In genomic region chr15:64448581-64449140, GRCm38 (mm10) we compare ENCODE assay signal across 9 mouse cellular contexts.
DNase-seq lines count a peak whose midpoint lies in the region; ATAC-seq and TF ChIP-seq lines count a peak whose summit lies in the region.
"Had no signal": no experiment of that assay in that cellular context is flagged by ENCODE, and none has a peak within 500 bp of the region (broad histone marks: within the 10 kb centered on the region; RNA-seq: fewer than 3 reads in every experiment).

No protein-coding gene starts in this region.

- DNase-seq in adrenal gland, adult 2 months: peak; percentile 40
- DNase-seq in adrenal gland, adult 18-20 months (ENCODE audit: low spot score in 2 of 2): no peak
- peak; percentile 99 for DNase-seq in liver, adult 2 months (ENCODE audit: extremely low read depth, low read depth, low spot score)
- DNase-seq in liver: no peak
- peak; percentile 87 for DNase-seq in kidney, adult 9 months
- peak; percentile 29 for DNase-seq in lung, postnatal 25 days (ENCODE audit: low spot score)
- DNase-seq in urinary bladder, postnatal 4 days (ENCODE audit: low spot score in 2 of 2): no peak

- no peak for TF ChIP-seq POLR2A in liver, adult 2 months (IDR thresholded peaks at IDR 0.05; ENCODE audit: extremely low read depth, insufficient read depth, low read length)

- H3K4me1 ChIP-seq in liver, adult 2 months (ENCODE audit: control insufficient read depth, insufficient read depth, low read length): peaks cover 11% of the 10 kb centered on the region
- H3K4me1 ChIP-seq: embryonic facial prominence, embryonic 15.5 days had no signal

- 21% methylated on average over 7 of the region's 7 CpGs for WGBS in liver, adult 2 months

- no peak for TF ChIP-seq CTCF in liver, adult 2 months (IDR thresholded peaks at IDR 0.05; ENCODE audit: low read depth, low read length)

- no peaks in the 10 kb centered on the region for H3K27me3 ChIP-seq in liver, adult 2 months (ENCODE audit: control insufficient read depth, insufficient read depth, low read length)
- H3K27me3 ChIP-seq: embryonic facial prominence, embryonic 15.5 days had no signal

- H3K4me3 ChIP-seq in liver, adult 2 months (ENCODE audit: insufficient read depth, low read depth, low read length): no peak overlapping the region
- H3K4me3 ChIP-seq: embryonic facial prominence, embryonic 15.5 days had no signal

- no peak overlapping the region for H3K9ac ChIP-seq in liver, adult 2 months (ENCODE audit: low read depth, low read length)
- H3K9ac ChIP-seq: embryonic facial prominence, embryonic 15.5 days had no signal

- peak overlapping the region; percentile 59 for H3K27ac ChIP-seq in liver, adult 2 months (replicated peaks; ENCODE audit: insufficient read depth, low read depth, low read length)
- H3K27ac ChIP-seq: embryonic facial prominence, embryonic 15.5 days had no signal

- H3K36me3 ChIP-seq in liver, adult 2 months (ENCODE audit: control insufficient read depth, insufficient read depth, low read length): no peaks in the 10 kb centered on the region
- H3K36me3 ChIP-seq: embryonic facial prominence, embryonic 15.5 days had no signal

- no peaks in the 10 kb centered on the region for H3K79me2 ChIP-seq in liver, adult 2 months (ENCODE audit: control insufficient read depth, insufficient read depth, low read length)

- ATAC-seq in inflammation-experienced regulatory T-cells, adult 6 months: no peak

Comparison
In these comparisons a context has a peak if more than half of its experiments do, and no peak if none do; other contexts are left out.
1. DNase-seq: peak in adrenal gland, adult 2 months (single experiment), liver, adult 2 months (single experiment), kidney, adult 9 months (single experiment) and lung, postnatal 25 days (single experiment); none in adrenal gland, adult 18-20 months (0 of 2), liver (single experiment) and urinary bladder, postnatal 4 days (0 of 2).